Mouse (Mus musculus): ENCODE results near the gene Spryd4.
"Not testable (repeated sequence)": the region's sequence is repeated elsewhere in the genome, so short reads cannot be mapped to it uniquely, and the experiment has no call there.

Gene Spryd4

GRCm38 (mm10) chr10:128187181-128187605 is 24.4 kb downstream of the Spryd4 start:
- DNase-seq (ENCODE audit: low spot score in 2 of 2) = no peak

DNA sequence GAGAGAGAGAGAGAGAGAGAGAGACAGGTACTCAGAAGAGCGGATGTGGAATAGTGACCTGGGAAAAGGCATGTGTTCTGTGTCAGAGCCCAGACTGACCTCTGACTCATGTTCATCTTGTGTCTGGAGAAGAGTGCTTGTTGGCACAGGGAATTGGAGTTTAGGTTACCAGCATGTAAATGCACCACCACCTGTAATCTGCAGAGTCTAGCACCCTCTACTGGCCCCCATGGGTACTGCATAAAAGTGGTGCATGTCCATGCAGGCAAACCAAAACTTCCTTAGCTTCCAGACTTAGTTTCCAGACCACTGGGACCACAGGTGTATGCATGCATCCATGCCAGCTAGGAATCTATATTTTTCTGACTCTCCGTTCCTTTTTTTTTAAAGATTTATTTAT is 25.6 kb downstream of the Spryd4 start:
- DNase-seq (ENCODE audit: low spot score in 2 of 2) = peak; percentile 52 to 58

GRCm38 (mm10) chr10:128185277-128185940 is 26.2 kb downstream of the Spryd4 start:
- DNase-seq (ENCODE audit: low spot score in 2 of 2) = no peak

GRCm38 (mm10) chr10:128184296-128184695 is 27.3 kb downstream of the Spryd4 start:
- DNase-seq (ENCODE audit: low spot score in 2 of 2) = no peak

- DNase-seq (ENCODE audit: low spot score in 2 of 2) = peak in 1 of 2 experiments; percentile 21
These were observed 31.6 kb downstream of the Spryd4 start, which contains the start of gene Rbms2 for GRCm38 (mm10) chr10:128179989-128180388. Gene Rbms2 (minus strand): TSS chr10:128180297.

GRCm38 (mm10) chr10:128177316-128177715 is 34.3 kb downstream of the Spryd4 start:
- DNase-seq (ENCODE audit: low spot score in 2 of 2) = no peak

DNA sequence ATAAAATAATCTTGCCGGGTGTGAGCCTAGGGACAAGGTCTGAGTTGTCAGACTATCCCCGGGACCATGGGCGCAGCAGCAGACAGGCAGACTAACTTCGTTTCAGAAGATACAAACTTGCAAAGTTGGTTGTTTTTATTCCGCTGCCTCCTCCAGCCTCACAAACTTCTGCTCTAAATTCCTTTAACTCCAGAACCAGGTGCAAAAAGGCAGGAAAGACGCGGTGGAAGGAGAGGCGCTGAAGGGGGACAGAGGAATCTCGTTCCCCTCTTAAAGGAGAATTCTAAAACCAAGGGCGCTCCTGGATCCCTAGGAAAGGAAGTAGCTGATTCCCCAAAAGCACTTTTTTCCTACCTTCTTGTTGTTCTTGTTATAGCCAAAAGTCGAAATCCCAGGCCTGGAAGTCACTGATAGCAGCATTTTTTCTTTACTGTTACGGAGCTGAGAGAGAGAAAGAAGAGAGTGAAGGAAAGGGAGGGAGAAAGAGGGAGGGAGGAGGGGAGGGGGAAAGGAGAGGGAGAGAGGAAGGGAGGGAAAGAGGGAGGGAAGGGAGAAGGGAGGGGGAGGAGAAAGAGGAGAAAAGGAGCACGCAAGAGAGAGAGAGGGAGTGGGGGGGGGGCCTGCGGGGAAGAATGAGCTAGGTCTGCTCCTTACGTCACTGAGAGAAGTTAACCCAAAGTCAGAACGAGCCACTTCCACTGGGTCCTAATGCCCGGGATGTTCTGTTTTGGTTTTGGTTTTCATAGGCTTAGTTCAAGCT is 35.4 kb downstream of the Spryd4 start:
- DNase-seq (ENCODE audit: low spot score in 2 of 2) = peak; percentile 34 to 54

GRCm38 (mm10) chr10:128175302-128175701 is 36.3 kb downstream of the Spryd4 start:
- DNase-seq (ENCODE audit: low spot score in 2 of 2) = no peak

DNA sequence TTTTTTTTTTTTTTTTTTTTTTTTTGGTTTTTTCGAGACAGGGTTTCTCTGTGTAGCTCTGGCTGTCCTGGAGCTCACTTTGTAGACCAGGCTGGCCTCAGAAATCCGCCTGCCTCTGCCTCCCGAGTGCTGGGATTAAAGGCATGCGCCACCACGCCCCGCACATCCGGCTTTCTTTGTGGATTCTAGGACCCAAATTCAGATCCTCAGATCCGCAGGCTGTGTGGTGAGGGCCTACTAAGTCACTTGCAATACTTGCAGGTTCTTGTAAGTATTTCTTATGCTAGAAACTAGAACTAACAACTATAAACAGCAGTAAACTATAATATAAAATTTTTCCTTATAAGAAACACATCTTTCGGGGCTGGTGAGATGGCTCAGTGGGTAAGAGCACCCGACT is 40.3 kb downstream of the Spryd4 start:
- not testable (repeated sequence) for DNase-seq (ENCODE audit: low spot score in 2 of 2)

GRCm38 (mm10) chr10:128167091-128167490 is 44.5 kb downstream of the Spryd4 start:
- no peak for DNase-seq (ENCODE audit: low spot score in 2 of 2)

DNA sequence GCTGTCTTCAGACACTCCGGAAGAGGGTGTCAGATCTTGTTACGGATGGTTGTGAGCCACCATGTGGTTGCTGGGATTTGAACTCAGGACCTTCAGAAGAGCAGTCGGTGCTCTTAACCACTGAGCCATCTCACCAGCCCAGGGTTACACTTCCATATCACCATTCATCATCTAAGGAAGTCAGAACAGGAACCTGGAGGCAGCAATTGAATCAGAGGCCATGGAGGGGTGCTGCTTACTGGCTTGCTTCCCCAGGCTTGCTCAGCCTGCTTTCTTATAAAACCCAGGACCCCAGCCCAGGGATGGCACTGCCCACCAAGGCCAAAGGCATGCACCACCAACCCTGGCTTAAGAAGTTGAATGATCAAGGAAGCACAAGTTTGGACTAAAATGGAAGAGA is 45.9 kb downstream of the Spryd4 start:
- DNase-seq (ENCODE audit: low spot score in 2 of 2) = not testable (repeated sequence)
